Mouse (Mus musculus) ES-CJ7 (cell line): ENCODE measurements around the gene Arhgap20.

Experiments used
- DNase-seq: peaks from one replicate; pipeline ENCODE4 v3.0.0; 2011; ENCODE audit warnings: low read depth, low spot score

Arhgap20 gene

DNA sequence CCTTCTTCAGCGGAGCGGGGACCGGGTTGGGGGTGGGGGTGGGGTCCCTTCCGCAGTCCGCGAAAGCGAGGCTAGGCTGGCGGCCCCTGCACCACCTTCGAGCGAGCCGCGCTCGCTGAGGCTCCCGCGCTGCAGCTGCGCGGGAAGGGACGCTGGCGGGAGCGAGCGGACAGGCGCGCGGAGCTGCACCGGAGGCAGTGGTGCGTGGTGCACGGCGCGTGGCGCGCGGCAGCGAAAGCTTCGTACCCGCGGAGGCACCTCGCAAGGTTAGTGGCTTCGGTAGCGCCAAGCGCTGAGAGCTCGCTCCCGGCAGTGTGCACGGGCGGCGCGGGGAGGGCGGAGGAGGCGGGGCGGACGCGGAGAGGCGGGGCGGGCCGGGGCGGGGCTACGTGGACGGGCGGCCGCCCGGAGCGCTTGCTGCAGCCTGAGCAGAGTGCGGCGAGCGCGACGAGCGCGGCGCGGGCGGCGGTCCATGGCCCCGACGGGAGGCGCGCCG, at the start of gene Arhgap20:
Arhgap20 (plus strand) TSS at position 417 of the 496 bp plus-strand sequence.
- peak; percentile 48 for DNase-seq

DNA sequence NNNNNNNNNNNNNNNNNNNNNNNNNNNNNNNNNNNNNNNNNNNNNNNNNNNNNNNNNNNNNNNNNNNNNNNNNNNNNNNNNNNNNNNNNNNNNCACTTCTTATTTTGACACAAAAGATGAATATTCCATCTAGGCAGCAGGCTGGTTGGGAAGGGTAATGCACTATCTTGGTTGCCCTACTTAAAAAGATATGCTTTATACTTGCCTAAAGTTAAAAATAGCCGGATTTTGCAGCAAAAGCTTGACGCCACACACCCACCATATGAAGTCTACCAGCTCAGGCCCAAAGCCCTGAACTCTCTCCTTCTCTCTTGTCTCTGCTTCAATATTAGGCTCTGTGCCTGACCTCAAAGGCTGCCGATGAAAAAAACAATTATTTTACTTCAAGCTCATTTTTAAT, 46.3 kb upstream of the Arhgap20 start:
- DNase-seq = no peak

DNA sequence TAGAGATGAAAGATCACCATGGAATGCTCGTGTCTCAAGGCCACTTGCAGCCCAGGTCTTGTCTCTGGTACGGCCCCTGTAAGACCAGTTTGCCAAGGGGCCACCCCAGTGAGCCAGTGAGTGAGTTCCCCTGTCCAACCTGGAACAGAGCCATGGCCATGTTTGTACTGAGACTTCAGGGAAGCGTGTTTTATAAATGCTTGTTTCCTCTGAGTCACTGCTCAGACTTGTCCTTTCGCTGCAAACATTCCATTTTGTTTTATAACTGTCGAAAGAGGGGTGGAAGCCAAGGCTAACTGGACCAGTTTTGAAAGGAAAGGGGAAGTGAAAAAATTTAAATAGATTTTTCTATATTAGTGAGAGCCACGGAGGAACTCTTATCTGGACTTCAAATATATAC, 37.2 kb upstream of the Arhgap20 start:
- no peak for DNase-seq

- no peak for DNase-seq
Measured at GRCm38 (mm10) chr9:51735180-51736034, 29.7 kb upstream of the Arhgap20 start.

- no peak for DNase-seq
Measured at GRCm38 (mm10) chr9:51736750-51737368, 28.3 kb upstream of the Arhgap20 start.

DNA sequence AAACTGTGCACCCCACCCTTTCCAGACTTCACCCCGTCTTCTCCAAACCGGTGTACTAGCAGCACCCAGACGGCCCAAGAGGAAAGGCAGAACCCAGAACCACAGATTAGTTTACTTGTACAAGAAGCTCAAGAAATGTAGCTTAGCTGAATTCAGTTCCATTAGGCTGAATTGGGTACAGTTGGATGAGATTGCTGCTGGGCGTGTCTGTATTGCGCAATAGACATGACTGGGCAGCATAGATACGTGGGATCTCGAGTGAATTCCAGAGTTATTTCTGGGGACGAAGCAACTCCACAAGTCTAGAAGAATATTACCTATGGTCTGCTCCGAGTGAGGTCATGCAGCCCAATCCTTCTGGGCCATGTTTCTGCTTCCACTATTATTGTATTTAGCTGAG, 26.8 kb upstream of the Arhgap20 start:
- DNase-seq = no peak

- no peak for DNase-seq
Measured at GRCm38 (mm10) chr9:51739826-51740225, 25.3 kb upstream of the Arhgap20 start.

GRCm38 (mm10) chr9:51750144-51750543, 15.0 kb upstream of the Arhgap20 start:
- DNase-seq = no peak

- DNase-seq = no peak
Measured at GRCm38 (mm10) chr9:51761003-51761402, 4.1 kb upstream of the Arhgap20 start.

DNA sequence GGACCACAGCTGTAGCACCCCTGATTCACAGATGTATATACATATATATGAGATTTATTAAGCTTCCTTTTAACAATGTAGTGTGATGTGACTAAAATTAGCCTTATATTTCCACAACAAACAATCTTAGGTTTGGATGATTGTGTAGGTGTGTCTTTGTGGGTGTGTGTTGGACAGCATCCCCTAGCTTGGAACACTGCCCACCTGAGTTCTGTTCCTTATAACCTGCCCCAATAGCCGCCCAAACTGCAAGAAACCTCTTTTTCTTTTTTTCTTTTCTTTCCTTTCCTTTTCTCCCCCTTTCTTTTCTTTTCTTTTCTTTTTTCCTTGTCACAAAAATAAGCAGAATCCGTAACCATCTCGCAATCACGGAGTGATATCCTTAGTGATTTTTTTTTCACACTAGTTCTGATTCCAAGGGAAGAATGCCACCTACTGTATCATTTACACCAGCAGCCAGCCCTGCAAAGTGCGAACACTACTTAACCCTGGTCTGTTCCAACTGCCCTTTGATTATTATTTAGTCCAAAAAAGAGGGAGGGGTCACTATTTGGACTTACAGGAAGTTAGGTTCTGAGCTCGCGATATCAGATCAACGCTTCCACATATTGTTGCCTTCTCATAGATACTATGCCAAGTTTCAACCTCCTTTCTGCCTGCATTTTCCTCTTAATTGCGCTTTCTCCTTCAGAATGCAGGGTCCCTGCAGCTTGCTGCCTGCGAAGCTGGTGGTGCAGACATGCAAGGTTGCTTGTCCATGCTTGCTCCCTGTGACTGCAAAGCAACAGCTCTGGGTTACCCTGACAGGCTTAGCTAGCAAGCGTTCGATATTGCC, 879 bp upstream of the Arhgap20 start:
- peak; percentile 13 for DNase-seq

DNA sequence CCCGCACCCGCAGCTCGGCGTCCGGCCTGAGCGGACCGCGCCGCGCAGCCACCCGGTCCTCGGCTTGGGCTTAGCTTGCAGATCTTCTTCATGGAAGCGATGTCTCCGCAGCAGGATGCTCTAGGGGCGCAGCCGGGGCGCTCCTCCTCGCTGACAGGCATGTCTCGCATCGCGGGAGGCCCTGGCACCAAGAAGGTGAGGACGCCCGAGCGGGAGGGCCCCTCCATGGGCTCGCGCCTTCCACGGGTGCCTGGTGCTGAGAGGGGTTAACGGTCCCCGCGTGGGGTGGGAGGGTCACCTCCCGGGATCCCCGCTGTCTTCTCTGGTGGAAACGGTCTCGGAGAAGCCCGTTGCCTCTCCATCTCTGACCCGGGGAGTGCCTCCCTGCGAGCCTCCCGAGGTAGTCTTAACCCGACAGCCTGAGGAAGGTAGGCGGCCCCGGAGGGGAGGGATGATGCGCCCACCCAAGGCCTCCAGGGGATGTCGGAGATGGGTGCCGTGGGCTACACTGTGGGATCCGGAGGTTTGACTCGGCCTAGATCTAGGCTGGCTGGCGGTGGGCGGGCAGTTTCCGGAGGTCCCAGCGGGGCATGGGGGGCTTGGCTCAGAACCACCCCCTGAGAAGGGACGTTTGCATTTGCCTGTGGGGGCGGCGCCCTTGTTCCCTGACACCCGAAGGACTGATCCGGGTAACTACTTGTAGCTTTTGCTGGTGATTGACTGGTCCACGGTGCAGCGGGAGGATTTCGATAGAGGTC, 459 bp downstream of the Arhgap20 start:
- peak; percentile 33 for DNase-seq

GRCm38 (mm10) chr9:51766175-51767062, 1.3 kb downstream of the Arhgap20 start:
- DNase-seq = peak; percentile 30

DNA sequence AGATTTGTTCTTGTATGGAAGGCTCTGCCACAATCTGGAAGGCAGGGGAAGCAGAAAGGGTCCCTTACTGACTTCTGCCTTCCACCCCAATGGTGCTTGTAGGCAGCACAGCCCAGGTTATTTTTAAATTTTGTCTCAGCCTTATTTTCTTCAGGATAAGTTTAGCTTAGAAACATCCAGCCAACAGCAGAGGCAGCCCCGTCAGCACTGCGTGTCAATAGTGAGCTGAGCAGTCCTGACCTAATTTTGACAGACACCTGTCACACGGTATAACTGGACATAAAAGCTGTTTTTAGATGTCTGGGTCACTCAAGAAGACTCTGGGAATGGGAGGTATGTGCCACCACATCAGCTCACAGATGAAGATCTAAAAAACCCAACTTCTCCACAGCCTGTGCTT, 9.1 kb downstream of the Arhgap20 start:
- no peak for DNase-seq

GRCm38 (mm10) chr9:51776459-51776858, 11.3 kb downstream of the Arhgap20 start:
- no peak for DNase-seq

DNA sequence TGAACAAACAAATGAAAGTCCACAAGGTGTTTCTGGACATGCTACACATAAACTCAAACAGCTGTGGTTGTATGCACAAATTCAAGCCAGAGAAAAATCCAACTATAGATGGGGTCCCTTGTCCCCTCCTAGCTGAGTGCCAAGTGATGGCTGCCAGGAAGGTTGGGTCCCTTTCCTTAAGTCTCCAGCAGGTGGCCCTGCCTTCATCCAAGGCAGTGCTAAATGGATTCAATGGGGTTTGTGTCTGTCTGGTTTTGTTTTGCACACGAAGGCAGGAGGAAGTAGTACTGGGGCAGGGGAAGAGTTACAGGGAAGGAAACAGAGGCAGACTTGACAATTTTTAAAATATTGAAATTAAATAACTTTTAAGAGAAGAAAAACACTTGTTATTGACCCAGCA, 12.0 kb downstream of the Arhgap20 start:
- peak; percentile 53 for DNase-seq

- no peak for DNase-seq
Measured at GRCm38 (mm10) chr9:51779232-51779631, 14.1 kb downstream of the Arhgap20 start.

GRCm38 (mm10) chr9:51781092-51781491, 16.0 kb downstream of the Arhgap20 start:
- DNase-seq = no peak

DNA sequence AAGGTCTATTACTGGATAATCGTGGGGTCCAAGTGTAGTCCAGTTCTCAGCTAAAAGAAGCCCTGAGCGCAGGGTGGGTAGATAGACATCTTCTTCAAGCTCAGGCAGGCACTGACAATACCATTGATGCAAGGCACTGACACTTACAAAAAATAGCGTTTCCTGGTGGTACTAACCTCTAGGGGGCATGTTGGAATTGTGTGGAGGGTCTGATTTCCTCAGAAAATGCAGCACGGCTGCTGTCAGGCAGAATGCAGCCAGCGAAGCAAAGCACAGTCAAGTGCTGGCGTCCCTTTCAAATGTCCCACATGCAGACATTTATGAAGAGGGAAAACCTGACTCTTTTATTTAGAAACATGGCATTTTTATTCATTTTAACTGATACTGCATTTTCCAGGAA, 22.2 kb downstream of the Arhgap20 start:
- DNase-seq = peak; percentile 12

DNA sequence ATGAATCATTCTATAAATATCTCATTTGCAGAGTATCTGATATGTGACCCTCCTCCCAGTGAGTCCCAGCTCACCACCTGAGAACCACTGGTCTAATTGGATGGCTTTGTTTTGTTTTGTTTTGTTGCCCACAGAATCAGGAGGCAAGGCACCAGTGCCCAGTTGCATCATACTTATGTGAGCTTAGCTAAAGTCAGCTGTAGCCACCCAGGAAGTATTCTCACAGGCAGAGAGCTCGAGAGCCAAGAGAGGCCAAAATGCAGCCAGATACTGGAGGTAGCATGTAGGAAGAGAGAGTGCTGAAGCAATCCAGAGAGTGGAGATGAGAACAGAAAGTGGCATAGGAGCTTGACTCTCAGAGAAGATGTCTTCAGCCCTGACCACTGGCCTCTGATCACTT, 23.3 kb downstream of the Arhgap20 start:
- DNase-seq = no peak

GRCm38 (mm10) chr9:51795206-51795605, 30.1 kb downstream of the Arhgap20 start:
- DNase-seq = no peak
